8 mouse cellular contexts compared by ENCODE assay signal in genomic region chr1:119189461-119190066, GRCm38 (mm10).
DNase-seq lines count a peak whose midpoint lies in the region; ATAC-seq and TF ChIP-seq lines count a peak whose summit lies in the region.

No protein-coding gene starts in this region.

- peak overlapping the region; percentile 46; the same call in 1 of the 2 replicates for H3K9ac ChIP-seq in heart, embryonic 11.5 days (ENCODE audit: low read depth, low read length)
- no peak overlapping the region for H3K9ac ChIP-seq in stomach, postnatal 0 days (ENCODE audit: low read length)

- no peaks in the 10 kb centered on the region for H3K36me3 ChIP-seq in heart, embryonic 11.5 days (ENCODE audit: control insufficient read depth, insufficient read depth, low read length)
- no peaks in the 10 kb centered on the region for H3K36me3 ChIP-seq in midbrain, embryonic 10.5 days
- H3K36me3 ChIP-seq in stomach, postnatal 0 days (ENCODE audit: control insufficient read depth, insufficient read depth, low read length): no peaks in the 10 kb centered on the region

- no peak overlapping the region for H3K27ac ChIP-seq in heart, embryonic 11.5 days (ENCODE audit: low read depth, low read length)
- no peak overlapping the region for H3K27ac ChIP-seq in midbrain, embryonic 10.5 days (replicated peaks)
- no peak overlapping the region for H3K27ac ChIP-seq in stomach, postnatal 0 days (replicated peaks)

- no peak for TF ChIP-seq CTCF in stomach, postnatal 0 days (IDR thresholded peaks at IDR 0.05; ENCODE audit: low read depth)

- H3K27me3 ChIP-seq in heart, embryonic 11.5 days (ENCODE audit: control insufficient read depth, insufficient read depth, low read length): no peaks in the 10 kb centered on the region; the same call in 1 of the 2 replicates
- H3K27me3 ChIP-seq in midbrain, embryonic 10.5 days (ENCODE audit: low read depth, poor library complexity, severe bottlenecking): peaks cover 44% of the 10 kb centered on the region
- no peaks in the 10 kb centered on the region for H3K27me3 ChIP-seq in stomach, postnatal 0 days (ENCODE audit: control insufficient read depth, insufficient read depth, low read length)

- no peak for ATAC-seq in heart, embryonic 11.5 days (replicated peaks; ENCODE audit: insufficient number of reproducible peaks, low FRiP score, low TSS enrichment)
- no peak for ATAC-seq in stomach, postnatal 0 days (ENCODE audit: low FRiP score, low TSS enrichment)
- ATAC-seq in inflammation-experienced regulatory T-cells, adult 6 months: no peak

- no peak for TF ChIP-seq EP300 in stomach, postnatal 0 days (optimal IDR thresholded peaks at IDR 0.05)

- H3K9me3 ChIP-seq in heart, embryonic 11.5 days (replicated peaks; ENCODE audit: control insufficient read depth, low read length): no peaks in the 10 kb centered on the region
- no peaks in the 10 kb centered on the region for H3K9me3 ChIP-seq in midbrain, embryonic 10.5 days (replicated peaks)
- H3K9me3 ChIP-seq in stomach, postnatal 0 days (ENCODE audit: control insufficient read depth, low read length): no peaks in the 10 kb centered on the region

- 2% methylated on average over 23 of the region's 23 CpGs for WGBS in heart, embryonic 11.5 days (ENCODE audit: insufficient replicate concordance)
- 2% methylated on average over 23 of the region's 23 CpGs for WGBS in midbrain, embryonic 10.5 days
- WGBS in stomach, postnatal 0 days: 3% methylated on average over 23 of the region's 23 CpGs

- DNase-seq in adrenal gland, postnatal 14 days: peak; percentile 25
- no peak for DNase-seq in adrenal gland, postnatal 25 days
- DNase-seq in brain, embryonic 18.5 days (ENCODE audit: low read depth, low spot score): peak; percentile 58
- DNase-seq in layer of hippocampus, postnatal 14 days (ENCODE audit: low spot score in 2 of 2): peak; percentile 73 to 87
- DNase-seq in midbrain, embryonic 10.5 days (ENCODE audit: low spot score): peak; percentile 23
- peak; percentile 35 for DNase-seq in stomach, postnatal 0 days (ENCODE audit: low spot score)

- H3K4me3 ChIP-seq in heart, embryonic 11.5 days (ENCODE audit: low read depth, low read length): peak overlapping the region; percentile 22
- peak overlapping the region; percentile 35 for H3K4me3 ChIP-seq in midbrain, embryonic 10.5 days
- peak overlapping the region; percentile 3; the same call in 1 of the 2 replicates for H3K4me3 ChIP-seq in stomach, postnatal 0 days (ENCODE audit: low read depth, low read length)

- H3K4me2 ChIP-seq in heart, embryonic 11.5 days: peak overlapping the region; percentile 59
- peak overlapping the region; percentile 43 for H3K4me2 ChIP-seq in stomach, postnatal 0 days (replicated peaks; ENCODE audit: low read depth)

- H3K4me1 ChIP-seq in heart, embryonic 11.5 days (ENCODE audit: control insufficient read depth, insufficient read depth, low read length): peaks cover 6% of the 10 kb centered on the region; the same call in 1 of the 2 replicates
- H3K4me1 ChIP-seq in midbrain, embryonic 10.5 days: peaks cover 14% of the 10 kb centered on the region
- H3K4me1 ChIP-seq in stomach, postnatal 0 days (replicated peaks; ENCODE audit: control insufficient read depth, insufficient read depth): no peaks in the 10 kb centered on the region
